In the genomic region with DNA sequence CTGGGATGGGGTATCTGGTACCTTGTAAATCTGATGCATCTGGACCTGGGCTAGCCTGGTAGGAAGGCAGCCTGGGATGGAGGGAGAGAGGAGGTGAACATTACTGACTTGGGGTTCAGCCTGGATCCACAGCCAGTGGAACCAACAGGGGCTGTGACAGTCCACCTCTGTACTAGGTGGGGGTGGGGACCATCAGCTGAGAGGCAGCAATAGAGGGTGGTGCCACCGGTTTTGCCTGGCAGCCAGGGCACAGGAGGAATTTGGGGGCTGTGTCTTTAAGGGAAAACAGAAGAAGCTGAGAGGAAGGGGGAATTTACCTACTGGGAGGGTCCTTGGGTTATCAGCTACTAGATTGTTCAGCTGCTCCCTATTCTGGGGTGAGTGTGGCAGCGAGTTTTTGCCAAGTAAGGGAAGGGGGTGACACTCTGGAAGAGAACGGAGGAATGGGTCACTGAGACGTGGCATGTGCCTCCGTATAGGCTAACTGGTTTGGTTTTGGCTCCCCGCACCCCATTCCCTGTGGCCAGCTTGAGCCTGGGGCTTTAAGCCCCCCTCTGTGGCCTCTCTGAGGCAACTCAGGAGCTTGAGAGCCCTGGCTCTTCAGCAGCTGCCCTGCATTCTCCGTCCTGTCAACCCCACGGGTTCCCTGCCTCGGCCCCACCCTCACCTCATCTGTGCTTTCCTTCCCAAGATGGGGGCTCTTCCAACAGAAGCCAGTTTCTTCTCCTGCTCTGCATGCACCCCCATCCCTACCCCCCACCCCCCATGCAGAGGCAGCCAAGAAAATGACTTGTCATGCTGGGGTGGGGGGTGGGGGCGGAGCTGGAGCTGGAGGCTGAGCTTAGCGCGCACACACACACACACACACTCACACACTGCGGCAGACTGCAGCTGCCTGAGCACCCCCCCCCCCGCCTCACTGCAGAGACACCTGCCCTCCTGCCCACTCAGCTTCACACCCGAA, we compare ENCODE assay signal across 8 mouse cellular contexts. TPM values are rescaled to one million over a fixed set of nuclear protein-coding genes. Genes with fewer than 3 reads are reported as not detected.
A peak's percentile ranks its signal among the peaks of the same experiment; 100 is the strongest.
DNase-seq lines count a peak whose midpoint lies in the region; ATAC-seq and TF ChIP-seq lines count a peak whose summit lies in the region.

No protein-coding gene starts in this region.

- no peaks in the 10 kb centered on the region for H3K36me3 ChIP-seq in kidney, postnatal 0 days (ENCODE audit: insufficient read depth, low read length)
- peaks cover 22% of the 10 kb centered on the region for H3K36me3 ChIP-seq in forebrain, postnatal 0 days (ENCODE audit: insufficient read depth)
- peaks cover 13% of the 10 kb centered on the region for H3K36me3 ChIP-seq in midbrain, embryonic 16.5 days (ENCODE audit: control insufficient read depth, insufficient read depth, low read length)

- H3K27me3 ChIP-seq in kidney, postnatal 0 days (ENCODE audit: insufficient read depth, low read length) = peaks cover 5% of the 10 kb centered on the region
- no peaks in the 10 kb centered on the region for H3K27me3 ChIP-seq in forebrain, postnatal 0 days (ENCODE audit: insufficient read depth, low read length)
- H3K27me3 ChIP-seq in midbrain, embryonic 16.5 days (ENCODE audit: control insufficient read depth, insufficient read depth, low read depth, low read length) = no peaks in the 10 kb centered on the region

- ATAC-seq in kidney, postnatal 0 days (replicated peaks; ENCODE audit: low FRiP score, low read depth) = peak; percentile 30
- ATAC-seq in forebrain, postnatal 0 days = peak; percentile 62
- ATAC-seq in midbrain, embryonic 16.5 days = peak; percentile 54

- H3K4me1 ChIP-seq in kidney, postnatal 0 days (replicated peaks; ENCODE audit: insufficient read depth, low read length) = peaks cover 11% of the 10 kb centered on the region
- peaks cover 24% of the 10 kb centered on the region for H3K4me1 ChIP-seq in forebrain, postnatal 0 days (ENCODE audit: insufficient read depth)
- peaks cover 41% of the 10 kb centered on the region for H3K4me1 ChIP-seq in midbrain, embryonic 16.5 days (ENCODE audit: control insufficient read depth, insufficient read depth, low read length)

- TF ChIP-seq CTCF in kidney, postnatal 0 days (IDR thresholded peaks at IDR 0.05; ENCODE audit: low read depth) = no peak
- TF ChIP-seq CTCF in brain, embryonic 14.5 days (IDR thresholded peaks at IDR 0.05; ENCODE audit: borderline replicate concordance, extremely low read depth, insufficient read depth, insufficient read length) = no peak
- TF ChIP-seq CTCF in forebrain, postnatal 0 days (IDR thresholded peaks at IDR 0.05; ENCODE audit: low read depth) = no peak

- H3K4me2 ChIP-seq in kidney, postnatal 0 days (ENCODE audit: low read length) = peak overlapping the region; percentile 63
- peak overlapping the region; percentile 88 for H3K4me2 ChIP-seq in forebrain, postnatal 0 days (ENCODE audit: low read depth)
- peak overlapping the region; percentile 92 for H3K4me2 ChIP-seq in midbrain, embryonic 16.5 days (ENCODE audit: low read length)

- 0 out of 2 replicates have a peak overlapping the region, but pooled peaks have one; percentile 31 for H3K9ac ChIP-seq in kidney, postnatal 0 days (ENCODE audit: low read depth, low read length)
- peak overlapping the region; percentile 62 for H3K9ac ChIP-seq in forebrain, postnatal 0 days
- peak overlapping the region; percentile 74 for H3K9ac ChIP-seq in midbrain, embryonic 16.5 days (ENCODE audit: low read depth, low read length)

- TF ChIP-seq POLR2A in brain, embryonic 14.5 days (IDR thresholded peaks at IDR 0.05; ENCODE audit: borderline replicate concordance, extremely low read depth, insufficient read depth, insufficient read length, poor library complexity, severe bottlenecking) = no peak

- H3K4me3 ChIP-seq in kidney, postnatal 0 days (replicated peaks; ENCODE audit: low read depth, low read length) = peak overlapping the region; percentile 37
- peak overlapping the region; percentile 67 for H3K4me3 ChIP-seq in forebrain, postnatal 0 days (ENCODE audit: low read depth, low read length)
- H3K4me3 ChIP-seq in midbrain, embryonic 16.5 days (ENCODE audit: low read depth, low read length) = peak overlapping the region; percentile 62

- no peak overlapping the region for H3K27ac ChIP-seq in kidney, postnatal 0 days
- H3K27ac ChIP-seq in forebrain, postnatal 0 days (ENCODE audit: low read depth, low read length) = peak overlapping the region; percentile 79
- H3K27ac ChIP-seq in midbrain, embryonic 16.5 days (ENCODE audit: low read length) = peak overlapping the region; percentile 87

- DNase-seq in kidney, postnatal 0 days (ENCODE audit: low spot score) = no peak
- DNase-seq in kidney, adult 8-10 months = no peak
- peak; percentile 93 for DNase-seq in brain, embryonic 14.5 days (ENCODE audit: low read depth)
- DNase-seq in forebrain, postnatal 0 days = peak; percentile 82
- peak; percentile 58 to 72 for DNase-seq in layer of hippocampus, adult 8-10 months (ENCODE audit: low spot score in 2 of 2)
- DNase-seq in thymus, postnatal 36 days = peak; percentile 30 to 60
- no peak for DNase-seq in adrenal gland, adult 18-20 months (ENCODE audit: low spot score in 2 of 2)

- WGBS in kidney, postnatal 0 days = 3% methylated on average over 15 of the region's 15 CpGs
- 4% methylated on average over 15 of the region's 15 CpGs for WGBS in forebrain, postnatal 0 days
- 1% methylated on average over 14 of the region's 15 CpGs for WGBS in midbrain, embryonic 16.5 days

- no peaks in the 10 kb centered on the region for H3K9me3 ChIP-seq in kidney, postnatal 0 days (replicated peaks; ENCODE audit: low read length)
- H3K9me3 ChIP-seq in forebrain, postnatal 0 days (ENCODE audit: low read length) = no peaks in the 10 kb centered on the region
- no peaks in the 10 kb centered on the region for H3K9me3 ChIP-seq in midbrain, embryonic 16.5 days (replicated peaks; ENCODE audit: control insufficient read depth, low read length, poor library complexity, severe bottlenecking)

RNA-seq across cellular contexts. Expression of a gene that starts 6.5 kb away (rescaled TPM):
- 0.93 and 1.3 TPM in 2 replicates for polyA plus RNA-seq in kidney, postnatal 0 days (2015; fragmentation: Nextera tagmentation; extraction: Ambion mirVana)
- polyA plus RNA-seq in brain, embryonic 14.5 days (2012; rRNA removed) = 13.7 and 23.4 TPM in 2 replicates
- total RNA-seq in forebrain, postnatal 0 days (2014; rRNA removed) = 75.6 and 76.0 TPM in 2 replicates
- polyA plus RNA-seq in forebrain, postnatal 0 days (2015; fragmentation: Nextera tagmentation; extraction: Ambion mirVana) = 18.1 and 27.4 TPM in 2 replicates
- 100 to 1,000 TPM; 585 to 644 (median 617) TPM for total RNA-seq in layer of hippocampus, adult 8-10 months (2022)
- polyA plus RNA-seq in midbrain, embryonic 16.5 days (2015; fragmentation: Nextera tagmentation; extraction: Ambion mirVana) = 17.0 and 20.1 TPM in 2 replicates
- total RNA-seq in adrenal gland, adult 18-20 months (2021) = 1 to 10 TPM; 6.5 to 7.6 TPM

RNA-seq across cellular contexts. Expression of a gene that starts 24.7 kb away (rescaled TPM):
- 24.4 and 24.9 TPM in 2 replicates for polyA plus RNA-seq in kidney, postnatal 0 days (2015; fragmentation: Nextera tagmentation; extraction: Ambion mirVana)
- polyA plus RNA-seq in brain, embryonic 14.5 days (2012; rRNA removed) = 142 and 175 TPM in 2 replicates
- 154 and 183 TPM in 2 replicates for total RNA-seq in forebrain, postnatal 0 days (2014; rRNA removed)
- polyA plus RNA-seq in forebrain, postnatal 0 days (2015; fragmentation: Nextera tagmentation; extraction: Ambion mirVana) = 49.9 and 80.9 TPM in 2 replicates
- 100 to 1,000 TPM; 144 to 183 (median 161) TPM for total RNA-seq in layer of hippocampus, adult 8-10 months (2022)
- polyA plus RNA-seq in midbrain, embryonic 16.5 days (2015; fragmentation: Nextera tagmentation; extraction: Ambion mirVana) = 170 and 193 TPM in 2 replicates
- total RNA-seq in adrenal gland, adult 18-20 months (2021) = 10 to 100 TPM; 61.6 to 69.8 TPM

RNA-seq across cellular contexts. Expression of a gene that starts 59.3 kb away (rescaled TPM):
- 13.1 and 14.0 TPM in 2 replicates for polyA plus RNA-seq in kidney, postnatal 0 days (2015; fragmentation: Nextera tagmentation; extraction: Ambion mirVana)
- 22.1 and 25.8 TPM in 2 replicates for polyA plus RNA-seq in brain, embryonic 14.5 days (2012; rRNA removed)
- 11.1 and 12.4 TPM in 2 replicates for total RNA-seq in forebrain, postnatal 0 days (2014; rRNA removed)
- polyA plus RNA-seq in forebrain, postnatal 0 days (2015; fragmentation: Nextera tagmentation; extraction: Ambion mirVana) = 10.9 and 13.6 TPM in 2 replicates
- 100 to 1,000 TPM; 100 to 132 (median 118) TPM for total RNA-seq in layer of hippocampus, adult 8-10 months (2022)
- 23.3 and 24.5 TPM in 2 replicates for polyA plus RNA-seq in midbrain, embryonic 16.5 days (2015; fragmentation: Nextera tagmentation; extraction: Ambion mirVana)
- 10 to 100 TPM; 49.3 to 80.6 TPM for total RNA-seq in adrenal gland, adult 18-20 months (2021)

Comparison
In these comparisons a context has a peak if more than half of its experiments do, and no peak if none do; other contexts are left out.
1. DNase-seq: peak in brain, embryonic 14.5 days (single experiment), forebrain, postnatal 0 days (single experiment), layer of hippocampus, adult 8-10 months (2 of 2) and thymus, postnatal 36 days (2 of 2); none in kidney, postnatal 0 days (single experiment), kidney, adult 8-10 months (0 of 2) and adrenal gland, adult 18-20 months (0 of 2).
2. Peak in every context shown above with its lines, with median percentiles within 50 percentile points of each other: ATAC-seq, H3K4me2 ChIP-seq, H3K4me3 ChIP-seq and H3K9ac ChIP-seq.